Mouse (Mus musculus): ENCODE measurements at regions not wholly inside any gene's neighbourhood (a gene's known extent, or its start where the extent isn't known, plus 50 kb on each side); places are given as distances from the start of the nearest gene placed in this dataset.
A peak's percentile ranks its signal among the peaks of the same experiment; 100 is the strongest.

DNA sequence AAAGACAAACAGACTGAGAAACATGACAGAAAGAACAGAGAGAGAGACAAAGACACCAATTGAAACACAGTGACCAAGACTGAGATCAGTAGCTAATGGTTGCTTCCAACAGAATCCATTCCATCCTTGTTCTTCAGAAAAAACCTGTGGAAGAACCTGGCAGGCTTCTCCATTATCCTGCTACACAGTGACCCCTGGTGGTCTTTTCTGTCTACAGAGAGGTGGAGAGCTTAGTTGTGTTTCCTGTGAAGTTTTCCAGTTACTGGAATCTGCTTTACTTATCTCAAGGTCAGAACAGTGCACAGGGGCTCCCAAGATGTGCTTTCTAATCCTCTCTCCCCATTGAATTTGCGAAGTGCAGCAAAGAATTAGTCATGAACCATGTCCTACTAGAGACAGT, 339.1 kb upstream of the Msl3l2 start:
- TF ChIP-seq CTCF (IDR thresholded peaks at IDR 0.05; ENCODE audit: borderline replicate concordance, extremely low read depth, insufficient read depth, insufficient read length): peak; percentile 53; the same call in 1 of the 2 replicates
- no peak for TF ChIP-seq POLR2A (IDR thresholded peaks at IDR 0.05; ENCODE audit: borderline replicate concordance, extremely low read depth, insufficient read depth, insufficient read length, poor library complexity, severe bottlenecking)
- peak; percentile 73 for DNase-seq (ENCODE audit: low read depth)

GRCm38 (mm10) chr10:55769642-55770041, 337.1 kb upstream of the Msl3l2 start:
- peak; percentile 75 for DNase-seq (ENCODE audit: low read depth)

DNA sequence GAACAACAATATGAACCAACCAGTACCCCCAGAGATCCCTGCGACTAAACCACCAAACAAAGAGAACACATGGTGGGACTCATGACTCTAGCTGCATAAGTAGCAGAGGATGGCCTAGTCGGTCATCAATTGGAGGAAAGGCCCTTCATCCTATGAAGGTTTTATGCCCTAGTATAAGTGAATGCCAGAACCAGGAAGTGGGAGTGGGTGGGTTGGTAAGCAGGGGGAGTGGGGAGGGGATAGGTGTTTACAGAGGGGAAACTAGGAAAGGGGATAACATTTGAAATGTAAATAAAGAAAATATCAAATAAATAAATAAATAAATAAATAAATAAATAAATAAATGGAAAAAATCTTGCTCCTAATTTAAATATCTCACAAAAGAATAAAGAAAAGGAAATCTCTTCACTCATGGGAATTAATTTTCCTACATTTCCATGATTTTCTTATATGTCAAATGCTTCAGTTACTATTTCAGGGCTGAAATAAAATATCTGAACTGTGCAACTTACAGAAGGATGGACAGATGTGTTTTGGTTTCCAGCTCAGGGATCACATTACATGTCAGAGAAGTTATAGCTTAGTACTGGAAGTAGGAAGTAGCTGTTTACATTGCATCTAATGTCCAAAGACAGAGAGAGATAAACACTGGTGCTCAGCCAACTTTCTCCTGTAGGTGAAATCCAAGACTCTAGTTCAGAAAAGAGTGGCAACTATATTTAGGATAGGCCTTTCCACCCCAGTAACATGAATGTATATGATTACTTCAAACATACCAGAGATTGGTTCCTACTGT, 323.8 kb upstream of the Msl3l2 start:
- no peak for TF ChIP-seq POLR2A (IDR thresholded peaks at IDR 0.05; ENCODE audit: borderline replicate concordance, extremely low read depth, insufficient read depth, insufficient read length, poor library complexity, severe bottlenecking)
- TF ChIP-seq CTCF (IDR thresholded peaks at IDR 0.05; ENCODE audit: borderline replicate concordance, extremely low read depth, insufficient read depth, insufficient read length): no peak
- no peak for DNase-seq (ENCODE audit: low read depth)

More at GRCm38 (mm10) chr10:55769642-55770041, 337.1 kb upstream of the Msl3l2 start:
- TF ChIP-seq CTCF (IDR thresholded peaks at IDR 0.05; ENCODE audit: borderline replicate concordance, extremely low read depth, insufficient read depth, insufficient read length) (no peak), POLR2A (IDR thresholded peaks at IDR 0.05; ENCODE audit: borderline replicate concordance, extremely low read depth, insufficient read depth, insufficient read length, poor library complexity, severe bottlenecking) (no peak)

DNA sequence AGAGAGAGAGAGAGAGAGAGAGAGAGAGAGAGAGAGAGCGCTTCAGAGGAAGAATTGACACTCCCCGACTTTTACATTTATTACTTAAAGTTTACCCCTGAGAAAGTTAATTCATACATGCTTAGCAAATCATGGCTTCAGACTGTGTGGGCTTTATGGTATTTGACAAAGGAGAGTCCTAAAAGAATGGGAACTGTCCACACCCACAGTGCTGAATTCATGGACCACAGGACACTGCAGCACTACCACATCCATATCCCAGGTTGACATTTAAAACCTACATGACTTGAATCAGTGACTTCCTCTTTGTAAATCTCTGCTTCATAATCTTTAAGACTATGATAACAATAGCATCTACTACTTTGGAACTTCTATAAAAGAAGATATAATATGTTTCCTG, 292.8 kb upstream of the Msl3l2 start:
- no peak for DNase-seq (ENCODE audit: low read depth)
- no peak for TF ChIP-seq CTCF (IDR thresholded peaks at IDR 0.05; ENCODE audit: borderline replicate concordance, extremely low read depth, insufficient read depth, insufficient read length)
- no peak for TF ChIP-seq POLR2A (IDR thresholded peaks at IDR 0.05; ENCODE audit: borderline replicate concordance, extremely low read depth, insufficient read depth, insufficient read length, poor library complexity, severe bottlenecking)

GRCm38 (mm10) chr10:55851361-55851760, 255.4 kb upstream of the Msl3l2 start:
- no peak for TF ChIP-seq CTCF (IDR thresholded peaks at IDR 0.05; ENCODE audit: borderline replicate concordance, extremely low read depth, insufficient read depth, insufficient read length)
- no peak for TF ChIP-seq POLR2A (IDR thresholded peaks at IDR 0.05; ENCODE audit: borderline replicate concordance, extremely low read depth, insufficient read depth, insufficient read length, poor library complexity, severe bottlenecking)

DNA sequence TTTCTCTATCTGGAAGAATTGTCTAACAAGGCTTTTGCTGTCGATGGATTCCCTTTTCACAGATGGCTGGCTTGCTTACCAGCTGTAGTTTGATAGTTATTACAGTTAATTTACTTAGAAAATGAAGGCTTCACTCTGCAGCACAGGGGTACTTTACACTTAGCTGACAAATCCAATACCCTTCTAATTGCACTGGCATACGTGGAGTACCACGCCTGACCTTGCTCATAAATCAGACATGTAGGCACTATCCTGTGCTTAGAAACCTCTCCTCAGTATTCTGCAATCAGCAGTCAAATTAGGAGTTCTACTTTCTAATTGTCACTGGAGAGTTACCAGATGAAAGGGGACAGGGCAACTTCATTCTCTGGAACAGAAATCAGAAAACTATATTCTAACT, 214.1 kb upstream of the Msl3l2 start:
- peak; percentile 17 for DNase-seq (ENCODE audit: low read depth)
- TF ChIP-seq CTCF (IDR thresholded peaks at IDR 0.05; ENCODE audit: borderline replicate concordance, extremely low read depth, insufficient read depth, insufficient read length): no peak
- TF ChIP-seq POLR2A (IDR thresholded peaks at IDR 0.05; ENCODE audit: borderline replicate concordance, extremely low read depth, insufficient read depth, insufficient read length, poor library complexity, severe bottlenecking): no peak

More at GRCm38 (mm10) chr10:55851361-55851760, 255.4 kb upstream of the Msl3l2 start:
- DNase-seq (ENCODE audit: low read depth): no peak

GRCm38 (mm10) chr10:55929100-55929499, 177.6 kb upstream of the Msl3l2 start:
- no peak for DNase-seq (ENCODE audit: low read depth)
- no peak for TF ChIP-seq POLR2A (IDR thresholded peaks at IDR 0.05; ENCODE audit: borderline replicate concordance, extremely low read depth, insufficient read depth, insufficient read length, poor library complexity, severe bottlenecking)
- no peak for TF ChIP-seq CTCF (IDR thresholded peaks at IDR 0.05; ENCODE audit: borderline replicate concordance, extremely low read depth, insufficient read depth, insufficient read length)

GRCm38 (mm10) chr10:55933993-55934392, 172.7 kb upstream of the Msl3l2 start:
- DNase-seq (ENCODE audit: low read depth): no peak
- TF ChIP-seq POLR2A (IDR thresholded peaks at IDR 0.05; ENCODE audit: borderline replicate concordance, extremely low read depth, insufficient read depth, insufficient read length, poor library complexity, severe bottlenecking): no peak
- no peak for TF ChIP-seq CTCF (IDR thresholded peaks at IDR 0.05; ENCODE audit: borderline replicate concordance, extremely low read depth, insufficient read depth, insufficient read length)

DNA sequence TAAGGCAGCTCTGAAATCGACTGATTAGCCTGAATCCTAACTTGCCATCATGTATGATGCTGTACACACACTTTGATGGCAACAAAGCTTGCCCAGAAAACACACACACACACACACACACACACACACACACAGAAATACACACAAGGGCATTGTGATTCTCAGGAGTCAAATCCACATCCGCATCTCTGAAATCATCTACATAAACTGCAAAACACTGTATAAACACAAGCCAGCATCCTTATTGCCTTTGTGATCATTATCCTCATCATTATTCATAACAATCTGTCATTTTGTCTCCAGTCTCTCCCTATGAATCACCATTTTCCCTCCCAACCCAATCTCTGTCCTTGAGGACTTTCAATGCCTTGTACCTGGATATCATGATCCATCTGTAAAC, 171.3 kb upstream of the Msl3l2 start:
- TF ChIP-seq POLR2A (IDR thresholded peaks at IDR 0.05; ENCODE audit: borderline replicate concordance, extremely low read depth, insufficient read depth, insufficient read length, poor library complexity, severe bottlenecking) (no peak), CTCF (IDR thresholded peaks at IDR 0.05; ENCODE audit: borderline replicate concordance, extremely low read depth, insufficient read depth, insufficient read length) (no peak)
- DNase-seq (ENCODE audit: low read depth): peak; percentile 49

GRCm38 (mm10) chr10:55962627-55963203, 144.0 kb upstream of the Msl3l2 start:
- TF ChIP-seq CTCF (IDR thresholded peaks at IDR 0.05; ENCODE audit: borderline replicate concordance, extremely low read depth, insufficient read depth, insufficient read length) (no peak), POLR2A (IDR thresholded peaks at IDR 0.05; ENCODE audit: borderline replicate concordance, extremely low read depth, insufficient read depth, insufficient read length, poor library complexity, severe bottlenecking) (no peak)
- no peak for DNase-seq (ENCODE audit: low read depth)

Measured in brain, embryonic 14.5 days (tissue).